Mouse (Mus musculus) MEL-GATA-1-ER (cell line): ENCODE data around the gene Tspan5.

Experiments
- DNase-seq: peaks from one replicate; pipeline ENCODE4 v3.0.0-alpha.2; 2012; ENCODE audit warnings: low read depth; ENCODE audit errors: extremely low read depth

The Tspan5 gene

GRCm38 (mm10) chr3:138743061-138743671 lies 1.2 kb downstream of the Tspan5 start:
- DNase-seq = peak; percentile 80

- DNase-seq = no peak
These were observed 2.2 kb downstream of the Tspan5 start for GRCm38 (mm10) chr3:138744030-138744774.

GRCm38 (mm10) chr3:138745091-138745490 lies 3.1 kb downstream of the Tspan5 start:
- DNase-seq = no peak

- no peak for DNase-seq
These were observed 3.6 kb downstream of the Tspan5 start for GRCm38 (mm10) chr3:138745596-138745995.

GRCm38 (mm10) chr3:138746556-138746955 lies 4.6 kb downstream of the Tspan5 start:
- peak; percentile 77 for DNase-seq

DNA sequence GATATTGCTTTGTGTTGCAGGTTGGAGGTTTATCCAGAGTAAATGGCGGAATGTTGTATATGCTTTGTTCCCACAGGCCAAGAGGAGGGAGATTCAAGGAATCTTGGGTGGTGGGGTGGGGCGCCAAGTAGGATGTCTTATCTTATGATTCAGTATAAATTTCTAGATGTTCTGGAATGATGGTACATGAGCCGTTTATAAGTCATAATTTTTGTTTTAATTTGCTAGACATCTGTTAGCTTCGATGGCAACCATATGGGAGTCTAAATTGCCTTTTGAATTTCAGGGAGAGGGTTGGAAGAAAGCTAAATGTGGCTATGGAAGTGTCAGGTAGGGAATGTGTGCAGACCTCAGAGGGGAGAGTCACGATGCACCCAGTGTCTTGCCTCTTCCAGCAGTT lies 5.0 kb downstream of the Tspan5 start:
- no peak for DNase-seq

DNA sequence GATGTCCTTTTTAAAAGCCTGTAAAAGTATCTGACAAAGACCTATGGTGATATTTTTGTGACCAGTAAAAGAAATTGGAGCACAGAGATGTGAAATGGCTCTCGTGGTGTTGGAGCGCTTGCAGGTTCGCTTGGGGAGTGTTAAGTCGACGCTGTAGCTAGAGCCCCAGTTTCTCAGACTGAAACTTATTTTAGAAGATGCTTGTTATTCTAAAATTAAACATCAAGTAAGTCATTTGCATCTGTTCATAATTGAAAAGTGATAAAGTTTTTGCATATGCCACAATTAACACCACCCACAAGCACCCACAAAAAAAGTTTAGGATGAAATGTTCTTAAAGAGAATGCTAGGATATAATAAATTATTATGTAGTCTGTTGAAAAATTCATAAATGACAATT lies 6.0 kb downstream of the Tspan5 start:
- no peak for DNase-seq

DNA sequence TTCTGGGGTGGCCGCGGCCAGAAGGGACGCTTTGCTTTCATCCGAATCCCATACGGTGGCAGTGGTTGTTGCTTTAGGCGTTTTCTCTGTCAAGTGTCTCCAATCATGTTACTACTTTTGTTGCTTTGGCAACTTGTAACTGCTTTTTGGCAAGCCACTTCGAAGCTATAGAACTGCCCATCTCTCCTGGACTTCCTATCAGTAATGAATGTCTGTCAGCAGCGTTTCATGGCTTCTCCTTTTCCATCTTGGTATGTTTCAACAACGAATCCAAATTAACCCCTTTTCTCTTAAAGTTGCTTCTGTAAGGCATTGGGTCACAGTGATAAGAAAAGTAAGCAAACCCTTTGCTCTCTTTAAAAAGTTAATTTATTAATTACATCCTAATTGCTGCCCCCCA lies 7.7 kb downstream of the Tspan5 start:
- peak; percentile 71 for DNase-seq

DNA sequence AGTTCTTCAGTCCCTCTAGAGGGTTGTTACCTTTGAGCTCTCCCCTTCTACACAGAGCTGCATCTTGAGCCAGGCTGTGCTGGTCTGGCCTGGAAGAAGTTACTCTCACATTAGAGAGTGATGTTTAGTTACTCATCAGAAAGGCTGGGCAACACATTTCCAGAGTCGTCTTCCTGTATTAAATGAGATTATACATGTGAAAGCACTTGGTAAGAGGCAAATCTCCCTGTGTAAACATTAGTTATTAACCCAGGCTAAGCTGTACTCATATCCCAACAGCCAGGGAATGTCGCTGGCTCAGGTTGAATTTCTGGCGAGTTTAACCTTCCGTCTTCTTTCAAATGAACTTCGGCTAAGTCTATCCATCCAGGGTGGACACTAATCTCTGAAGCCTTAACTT lies 9.3 kb downstream of the Tspan5 start:
- DNase-seq = no peak

DNA sequence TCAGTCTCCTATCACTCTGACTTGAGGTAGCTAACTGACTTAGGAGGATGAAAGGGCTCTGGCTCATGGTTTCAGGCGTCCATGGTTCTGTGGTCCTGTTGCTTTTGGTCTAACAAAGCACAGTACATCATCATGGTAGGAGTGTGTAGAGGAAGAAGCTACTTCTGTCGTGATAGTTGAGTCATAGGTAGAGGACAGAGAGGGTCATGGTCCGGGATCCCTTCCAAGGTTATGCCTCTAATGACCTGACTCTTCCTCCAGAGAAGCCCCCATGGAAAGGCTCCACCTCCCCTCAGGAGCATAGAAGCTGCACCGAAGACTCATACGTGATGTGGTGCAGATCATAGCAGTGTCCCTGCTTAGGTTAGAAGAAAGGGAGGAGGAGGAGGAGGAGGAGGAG lies 10.1 kb downstream of the Tspan5 start:
- no peak for DNase-seq

DNA sequence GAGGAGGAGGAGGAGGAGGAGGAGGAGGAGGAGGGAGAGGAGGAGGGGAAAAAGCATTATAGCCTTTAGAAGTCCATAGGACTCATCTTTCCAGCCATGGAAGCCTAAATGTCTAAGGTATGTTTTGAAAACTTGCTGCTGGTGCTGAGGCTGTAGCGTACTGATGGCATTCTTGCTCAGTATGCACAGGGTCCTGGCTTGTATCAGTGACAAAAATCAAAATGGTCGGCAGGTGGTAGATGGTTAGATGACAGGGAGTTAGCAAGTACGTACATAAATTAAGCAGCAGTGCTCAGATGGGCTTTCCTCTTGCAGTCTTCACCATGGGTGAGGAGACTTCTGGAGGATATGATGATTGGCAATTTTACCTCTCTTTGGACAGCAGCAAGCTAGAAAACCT lies 10.8 kb downstream of the Tspan5 start:
- no peak for DNase-seq

- DNase-seq = no peak
These were observed 11.3 kb downstream of the Tspan5 start for GRCm38 (mm10) chr3:138753182-138753885.

DNA sequence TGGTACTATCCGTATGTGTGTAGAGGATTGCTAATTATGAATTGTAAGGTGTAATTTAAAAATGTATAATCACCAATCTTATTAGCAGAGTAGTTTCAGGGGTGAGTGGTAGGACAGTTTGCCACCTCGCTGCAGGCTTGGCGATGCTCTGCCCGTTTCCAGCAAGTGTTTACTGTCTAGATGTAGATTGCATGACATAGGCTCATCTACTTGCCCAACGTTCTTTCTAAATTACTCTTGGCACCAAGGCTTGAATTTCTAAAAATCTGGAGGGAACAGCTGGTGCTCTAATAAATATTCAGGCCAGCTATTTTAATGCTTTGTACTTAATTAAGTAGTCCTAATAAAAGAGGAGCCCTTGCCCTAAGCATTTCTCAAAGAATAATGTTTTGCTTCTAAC lies 12.3 kb downstream of the Tspan5 start:
- DNase-seq = no peak

GRCm38 (mm10) chr3:138757283-138757682 lies 15.3 kb downstream of the Tspan5 start:
- no peak for DNase-seq

GRCm38 (mm10) chr3:138759968-138760684 lies 18.1 kb downstream of the Tspan5 start:
- no peak for DNase-seq

GRCm38 (mm10) chr3:138760685-138761119 lies 18.7 kb downstream of the Tspan5 start:
- no peak for DNase-seq

- no peak for DNase-seq
These were observed 19.5 kb downstream of the Tspan5 start for GRCm38 (mm10) chr3:138761531-138761930.

DNA sequence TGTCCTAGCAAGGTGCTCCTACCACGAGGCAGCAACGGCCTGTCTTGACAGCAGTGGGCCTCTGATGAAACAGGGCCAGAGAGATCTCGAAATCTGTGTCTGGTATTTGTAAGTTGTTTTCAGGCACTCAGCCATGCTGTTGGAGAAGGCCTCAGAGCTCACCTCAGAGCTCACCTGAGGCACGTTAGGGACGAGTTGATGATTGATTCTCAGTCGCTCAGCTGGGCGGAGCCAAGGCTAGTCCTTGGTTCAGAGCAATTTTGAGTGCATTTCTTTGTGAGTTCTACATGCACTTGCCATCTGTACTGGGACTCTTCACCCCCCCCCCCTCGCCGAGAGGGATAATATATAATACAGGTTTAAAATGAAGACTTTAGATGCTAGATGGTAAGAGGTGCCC lies 21.9 kb downstream of the Tspan5 start:
- DNase-seq = no peak

GRCm38 (mm10) chr3:138764782-138765181 lies 22.8 kb downstream of the Tspan5 start:
- DNase-seq = no peak

GRCm38 (mm10) chr3:138767034-138767433 lies 25.0 kb downstream of the Tspan5 start:
- no peak for DNase-seq

GRCm38 (mm10) chr3:138768541-138769093 lies 26.6 kb downstream of the Tspan5 start:
- no peak for DNase-seq
